Mouse (Mus musculus): ENCODE data around the gene Osbpl10. TPM values are rescaled to one million over a fixed set of nuclear protein-coding genes. Genes with fewer than 3 reads are reported as not detected.

The Osbpl10 gene
- total RNA-seq, 4 experiments from 2014 or later: 4.8 to 11.5 (median 8.3) TPM

DNA sequence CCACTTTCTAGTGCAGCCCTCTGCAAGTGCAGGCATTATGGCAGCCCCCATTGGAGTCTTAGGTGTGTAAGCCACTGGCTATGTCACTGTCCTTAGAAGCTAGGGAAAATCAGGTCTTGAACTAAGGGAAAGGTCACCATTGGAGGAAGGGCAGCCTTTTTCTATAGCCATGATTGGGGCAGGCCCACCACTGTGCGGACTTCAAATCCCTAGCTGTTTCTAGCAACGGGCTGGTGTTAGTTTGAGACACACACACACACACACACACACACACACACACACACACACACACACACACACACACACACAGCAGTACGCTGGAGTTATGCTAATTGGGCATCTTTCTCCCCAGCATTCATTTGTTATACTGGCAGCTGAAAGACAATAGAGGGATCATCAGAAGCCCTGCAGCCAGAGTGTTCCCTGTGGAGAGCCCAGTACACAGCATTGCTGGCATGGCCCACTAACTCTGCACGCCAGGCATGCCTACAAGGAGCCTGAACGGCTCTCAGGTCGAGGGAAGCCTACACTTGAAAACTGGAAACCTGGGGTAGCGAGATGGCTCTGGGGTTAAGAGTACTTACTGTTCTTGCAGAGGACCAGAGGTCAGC, 246.5 kb downstream of the Osbpl10 start:
- no peak for DNase-seq

- DNase-seq: no peak
Observed at GRCm38 (mm10) chr9:115229145-115229544, 250.8 kb downstream of the Osbpl10 start.

- no peak for DNase-seq
Observed at GRCm38 (mm10) chr9:115229676-115230075, 251.3 kb downstream of the Osbpl10 start.

DNA sequence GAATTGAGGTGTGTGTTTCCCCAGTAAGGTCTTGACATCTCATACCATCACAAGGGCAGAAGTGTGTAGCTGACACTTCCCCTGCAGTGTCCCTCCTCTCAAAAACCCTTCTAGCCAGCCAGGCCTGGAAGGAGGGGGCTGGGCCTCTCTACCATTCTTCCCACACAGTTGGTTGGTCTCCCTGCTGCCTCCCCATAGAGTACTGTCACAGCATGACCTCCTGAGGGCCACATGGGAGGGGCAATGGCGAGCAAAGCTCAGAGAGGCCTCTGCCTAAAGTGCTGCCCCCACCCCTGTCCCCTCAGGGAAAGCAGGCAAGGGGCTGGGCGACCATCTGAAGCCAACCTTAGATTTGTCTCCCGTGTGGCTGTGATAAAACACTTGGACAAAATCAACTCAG, 251.8 kb downstream of the Osbpl10 start:
- no peak for DNase-seq

DNA sequence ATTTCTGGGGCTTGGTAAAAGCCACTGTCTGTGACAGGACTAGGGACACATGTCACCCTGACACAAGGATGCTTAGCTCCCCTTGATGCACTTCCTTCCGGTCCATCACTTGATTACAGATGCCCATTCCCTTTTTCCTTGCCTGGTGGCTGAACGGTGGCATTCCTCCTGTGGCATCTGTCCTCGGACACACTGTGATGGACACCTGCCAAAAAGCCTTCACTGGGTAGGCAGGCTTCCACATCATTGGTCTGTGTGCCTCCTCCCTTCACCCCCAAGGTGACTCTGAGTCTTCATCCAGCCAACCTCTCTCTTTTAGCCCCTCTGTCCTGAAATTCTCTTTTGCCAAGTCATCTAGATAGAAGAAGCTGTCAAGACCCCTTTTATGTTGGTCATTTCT, 253.1 kb downstream of the Osbpl10 start:
- no peak for DNase-seq

DNA sequence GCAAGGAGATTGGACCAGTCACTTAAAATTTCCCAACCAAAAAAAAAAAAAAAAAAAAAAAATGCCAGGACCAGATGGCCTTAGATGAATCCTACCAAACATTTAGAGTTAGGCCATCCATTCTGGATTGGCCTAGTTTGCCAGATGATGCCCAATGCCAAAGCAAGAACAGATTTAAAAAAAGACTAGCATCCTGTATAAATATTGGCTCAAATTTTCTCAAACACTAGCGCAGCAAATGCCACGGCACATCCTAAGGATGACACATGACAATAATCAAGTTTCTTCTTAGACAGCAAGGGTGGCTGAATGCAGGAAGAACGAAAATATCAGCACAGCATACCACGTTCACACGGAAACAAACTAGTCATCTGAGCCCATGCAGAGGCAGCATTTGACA, 255.4 kb downstream of the Osbpl10 start:
- DNase-seq: no peak

DNA sequence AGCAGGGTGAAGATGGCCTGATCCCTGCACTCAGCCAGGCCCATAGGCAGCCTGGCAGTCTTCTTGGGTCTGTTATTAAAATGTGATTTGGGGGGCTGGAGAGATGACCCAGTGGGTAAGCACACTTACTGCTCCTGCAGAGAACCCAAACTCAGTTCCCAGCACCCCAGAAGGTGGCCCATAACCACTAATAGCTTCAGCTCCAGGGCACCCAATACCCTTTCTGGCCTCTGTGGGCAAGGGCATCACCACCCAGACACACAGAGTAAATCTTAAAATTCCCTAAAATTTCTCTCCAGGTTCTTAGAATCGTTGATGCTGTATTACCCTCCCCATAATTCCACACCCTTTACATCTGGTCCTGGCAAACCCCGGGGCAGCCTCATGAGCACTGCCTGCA, 256.2 kb downstream of the Osbpl10 start:
- no peak for DNase-seq

GRCm38 (mm10) chr9:115236352-115236841, 258.0 kb downstream of the Osbpl10 start:
- DNase-seq: peak; percentile 69

DNA sequence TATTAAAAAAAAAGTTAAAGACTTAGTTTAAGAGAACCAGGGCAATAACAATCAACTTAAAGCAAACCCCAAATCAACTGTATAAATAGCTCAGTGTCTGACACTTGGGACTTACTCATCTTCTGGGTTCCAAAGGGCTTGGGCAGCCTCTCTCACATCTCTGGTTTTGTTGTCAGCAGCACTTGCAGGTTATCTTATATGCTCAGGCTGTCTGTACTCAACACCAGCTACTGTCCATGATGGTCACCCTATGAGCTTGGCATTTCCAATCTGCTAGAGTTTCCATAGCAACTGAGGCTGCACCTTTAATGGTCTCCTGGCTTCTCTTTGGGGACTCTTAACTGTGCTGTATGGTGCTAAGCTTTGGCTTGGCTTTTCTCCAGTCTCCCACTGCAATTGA, 259.6 kb downstream of the Osbpl10 start:
- no peak for DNase-seq

GRCm38 (mm10) chr9:115239861-115240260, 261.5 kb downstream of the Osbpl10 start:
- DNase-seq: no peak

- no peak for DNase-seq
Observed at GRCm38 (mm10) chr9:115243630-115244029, 265.3 kb downstream of the Osbpl10 start.

GRCm38 (mm10) chr9:115245092-115245491, 266.7 kb downstream of the Osbpl10 start:
- no peak for DNase-seq

- no peak for DNase-seq
Observed at GRCm38 (mm10) chr9:115249145-115249544, 270.8 kb downstream of the Osbpl10 start.

DNA sequence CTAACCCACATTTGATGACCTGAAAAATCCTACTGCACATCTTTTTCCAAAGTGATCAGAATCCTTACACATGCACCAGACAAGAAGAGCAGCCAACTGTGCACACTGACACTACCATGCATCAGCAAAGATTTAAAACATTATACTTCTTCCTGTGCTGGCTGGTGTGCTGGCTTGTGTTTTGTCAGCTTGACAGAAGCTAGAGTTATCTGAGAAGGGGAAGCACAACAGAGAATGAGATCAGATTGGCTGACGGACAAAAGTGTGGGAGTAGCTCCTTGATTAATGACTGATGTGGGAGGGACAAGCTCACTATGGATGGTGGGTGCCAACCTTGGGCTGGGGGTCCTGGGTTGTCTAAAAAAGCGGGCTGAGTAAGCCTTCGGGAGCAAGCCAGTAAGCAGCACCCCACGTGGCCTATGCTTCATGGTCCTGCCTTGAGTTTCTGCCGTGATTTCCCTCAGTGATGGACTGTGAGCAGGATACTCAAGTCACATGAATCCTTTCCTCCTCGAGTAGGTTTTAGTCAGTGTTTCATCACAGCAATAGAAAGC, 279.4 kb downstream of the Osbpl10 start:
- no peak for DNase-seq

DNA sequence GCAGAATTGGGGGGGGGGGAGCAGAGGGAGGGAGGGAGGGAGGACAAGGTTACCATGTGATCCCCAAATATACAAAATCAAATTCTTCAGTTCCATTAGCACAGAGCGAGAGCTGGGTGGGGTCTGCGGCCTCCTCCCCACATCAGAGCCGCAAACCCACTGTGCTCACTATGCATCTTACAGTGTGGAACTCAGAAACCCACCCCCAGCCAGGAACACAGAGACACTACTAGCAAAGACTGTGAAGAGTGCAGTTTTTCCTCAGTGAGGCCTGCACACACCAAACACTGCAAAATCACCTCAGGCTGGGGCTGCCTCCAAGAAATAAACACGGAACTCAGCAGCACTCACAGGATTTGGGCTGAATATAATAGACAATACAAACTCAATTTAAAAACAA, 281.5 kb downstream of the Osbpl10 start:
- no peak for DNase-seq

- no peak for DNase-seq
Observed at GRCm38 (mm10) chr9:115260464-115260863, 282.1 kb downstream of the Osbpl10 start.

- DNase-seq: no peak
Observed at GRCm38 (mm10) chr9:115261456-115261855, 283.1 kb downstream of the Osbpl10 start.

GRCm38 (mm10) chr9:115261896-115262295, 283.5 kb downstream of the Osbpl10 start:
- DNase-seq: no peak

DNA sequence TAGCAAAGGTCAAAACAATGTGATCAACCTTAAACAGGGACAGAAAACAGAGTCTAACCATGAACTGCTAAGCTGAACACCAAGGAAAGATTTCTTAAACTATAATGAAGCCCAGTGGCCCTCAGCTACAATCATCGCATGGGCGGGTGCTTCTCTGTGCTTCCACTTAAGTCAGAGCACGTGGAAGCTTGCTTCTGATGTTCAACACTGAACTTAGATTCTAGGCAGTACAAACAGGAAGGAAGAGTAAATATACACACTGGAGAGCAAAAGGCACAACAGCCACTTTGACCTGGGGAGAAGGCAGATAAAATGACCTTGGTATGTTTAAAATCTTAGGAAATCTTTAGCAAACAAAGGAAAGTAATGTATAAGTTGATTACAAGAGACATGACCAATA, 293.2 kb downstream of the Osbpl10 start:
- DNase-seq: no peak

DNA sequence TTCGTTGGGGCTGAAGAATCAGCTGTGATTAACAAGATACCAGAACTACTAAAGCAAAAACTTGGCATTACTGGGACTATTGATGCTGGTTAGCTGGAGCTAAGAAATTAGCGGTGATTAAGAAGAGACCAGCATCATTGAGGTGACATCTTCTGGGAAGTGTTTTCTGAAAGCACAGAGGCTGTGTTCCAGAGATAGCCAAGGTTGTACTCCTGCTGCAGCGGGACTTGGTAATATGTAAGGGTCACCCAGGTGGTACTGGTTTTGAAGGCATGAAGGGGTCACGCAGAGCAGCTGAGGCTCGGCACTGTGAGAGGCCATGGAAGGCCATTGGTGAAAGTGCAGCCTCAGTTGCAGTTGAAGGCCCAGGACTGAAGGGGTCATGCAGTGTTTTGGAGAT, 294.1 kb downstream of the Osbpl10 start:
- peak; percentile 19 for DNase-seq

DNA sequence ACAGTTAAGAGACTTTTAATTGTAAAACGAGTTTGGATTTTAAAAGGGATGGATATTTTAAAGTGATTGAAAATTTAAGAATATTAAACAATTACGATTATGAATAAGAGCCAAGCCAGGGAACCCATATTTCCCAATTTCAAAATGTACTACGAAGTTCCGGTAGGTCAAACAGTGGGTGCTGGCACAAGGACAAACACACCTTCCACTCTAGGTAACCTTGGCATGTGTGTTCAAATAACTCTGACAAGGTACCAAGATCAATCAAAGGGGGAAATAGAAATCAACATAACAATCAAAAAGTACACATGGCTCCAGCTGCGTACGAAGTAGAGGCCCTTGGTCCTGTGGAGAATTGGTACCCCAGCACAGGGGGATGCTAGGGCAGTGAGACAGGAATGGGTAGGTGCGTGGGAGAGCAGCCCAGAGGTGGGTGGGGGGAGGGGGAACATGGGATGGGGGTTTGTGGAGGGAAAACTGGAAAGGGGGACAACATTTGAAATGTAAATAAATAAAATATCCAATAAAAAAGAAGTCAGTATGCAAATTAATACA, 294.8 kb downstream of the Osbpl10 start:
- no peak for DNase-seq

DNA sequence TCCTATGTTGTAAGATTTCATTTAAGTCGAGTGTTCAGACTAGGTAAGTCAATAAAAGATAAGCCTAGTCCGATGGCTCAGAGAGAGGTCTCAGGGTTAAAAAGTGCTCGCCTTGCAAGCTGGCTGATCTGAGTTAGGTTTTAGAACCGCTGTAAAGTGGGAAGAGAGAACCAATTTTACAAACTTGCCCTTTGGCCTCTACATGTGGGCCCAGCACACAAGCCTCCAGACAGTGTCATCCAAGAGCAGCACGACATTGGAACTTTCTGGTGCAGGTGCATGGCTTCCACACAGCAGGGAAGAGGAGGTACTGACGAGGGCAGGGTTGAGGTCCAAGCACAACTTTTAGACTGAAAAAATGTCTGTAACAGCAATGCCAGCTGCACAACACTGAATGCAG, 296.4 kb downstream of the Osbpl10 start:
- DNase-seq: no peak

DNA sequence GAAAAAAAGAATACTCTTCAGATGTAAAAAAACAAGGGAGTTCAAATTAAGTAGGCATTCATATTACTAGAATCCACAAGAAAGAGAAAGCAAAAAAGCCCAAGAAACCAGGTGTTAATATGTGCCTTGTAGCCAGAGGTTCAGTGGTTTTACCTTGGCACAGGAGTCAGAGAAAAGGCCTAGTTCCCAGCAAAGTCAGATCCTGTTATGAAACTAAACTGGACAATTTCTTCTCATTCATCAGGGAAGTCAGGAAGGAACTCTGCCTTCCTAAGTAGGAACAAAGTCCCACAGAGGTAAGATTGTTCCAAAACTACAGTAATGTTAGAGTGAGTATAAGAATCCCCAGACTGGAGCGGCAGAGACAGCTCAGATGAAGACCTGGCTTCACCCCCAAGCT, 300.3 kb downstream of the Osbpl10 start:
- DNase-seq: no peak
